Mouse (Mus musculus): ENCODE measurements around the gene Hoxd12.

GRCm38 (mm10) chr2:74659507-74660005, 15.3 kb upstream of the Hoxd12 start, which contains the start of gene Evx2:
- no peak for TF ChIP-seq EP300 (IDR thresholded peaks at IDR 0.05; ENCODE audit: low read depth)
- TF ChIP-seq CTCF (IDR thresholded peaks at IDR 0.05; ENCODE audit: low read depth) = no peak
